Mouse (Mus musculus) thymus, postnatal 25 days (tissue): ENCODE results near the gene Gpx1.

Source experiments
- DNase-seq: peaks from one replicate; pipeline ENCODE4 v3.0.0; 2022

The Gpx1 gene

DNA sequence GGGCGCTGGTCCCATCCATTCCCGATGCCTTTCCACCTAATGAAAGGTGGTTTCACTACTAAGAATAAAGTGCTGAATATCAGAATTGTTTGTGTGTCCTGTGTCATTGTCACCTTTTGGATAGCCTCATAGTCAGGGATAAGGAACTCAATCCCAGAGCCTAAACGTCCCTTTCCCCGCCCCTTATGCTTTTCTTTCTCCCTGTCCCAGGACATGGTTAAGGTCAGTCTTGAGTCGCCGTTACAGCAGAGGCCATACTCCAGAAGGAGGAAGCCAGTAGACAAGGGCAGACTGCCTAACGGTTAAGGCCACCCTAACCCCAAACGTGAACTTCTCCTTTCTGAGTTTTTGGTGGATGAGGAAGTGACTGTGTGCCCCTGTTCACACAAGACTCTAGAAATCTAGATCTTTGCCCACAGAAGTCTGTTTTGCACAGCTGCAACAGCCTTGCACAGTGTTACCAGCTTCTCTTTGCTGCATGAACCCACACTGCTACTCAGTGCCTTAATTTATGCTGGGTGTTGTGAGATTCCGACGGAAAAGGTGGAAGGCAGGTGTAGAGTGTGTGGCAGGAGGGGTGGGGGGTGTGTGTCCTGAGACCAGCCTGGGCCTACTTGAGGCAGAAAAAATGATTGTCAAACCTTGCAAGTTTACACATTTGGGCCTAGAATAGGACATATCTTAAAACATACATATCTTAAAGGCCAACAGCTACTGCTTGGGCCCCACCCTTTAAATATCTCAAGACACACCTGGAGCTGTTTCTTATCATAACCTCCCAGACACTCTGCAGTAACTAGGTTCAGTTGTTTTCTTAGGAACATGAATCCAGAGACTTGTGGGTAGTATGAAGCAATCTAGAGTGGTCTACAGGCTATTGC lies 1.8 kb downstream of the Gpx1 start:
- DNase-seq: peak; percentile 33

DNA sequence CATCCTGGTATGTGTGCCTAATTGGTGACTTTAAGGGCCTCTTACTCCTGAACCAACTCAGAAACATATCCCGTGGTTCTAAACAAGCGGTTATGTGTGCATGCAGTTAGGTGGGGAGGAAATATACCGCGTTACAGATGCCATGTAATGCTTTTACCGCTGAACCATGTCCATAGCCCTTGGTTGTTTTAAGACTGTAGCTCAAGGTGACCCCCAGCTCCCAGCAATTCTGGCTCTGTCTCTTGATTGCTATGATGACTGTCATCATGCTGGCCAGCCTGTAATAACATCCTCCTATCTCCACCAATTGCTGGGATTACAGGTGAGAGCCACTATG lies 2.4 kb downstream of the Gpx1 start:
- peak; percentile 10 for DNase-seq

DNA sequence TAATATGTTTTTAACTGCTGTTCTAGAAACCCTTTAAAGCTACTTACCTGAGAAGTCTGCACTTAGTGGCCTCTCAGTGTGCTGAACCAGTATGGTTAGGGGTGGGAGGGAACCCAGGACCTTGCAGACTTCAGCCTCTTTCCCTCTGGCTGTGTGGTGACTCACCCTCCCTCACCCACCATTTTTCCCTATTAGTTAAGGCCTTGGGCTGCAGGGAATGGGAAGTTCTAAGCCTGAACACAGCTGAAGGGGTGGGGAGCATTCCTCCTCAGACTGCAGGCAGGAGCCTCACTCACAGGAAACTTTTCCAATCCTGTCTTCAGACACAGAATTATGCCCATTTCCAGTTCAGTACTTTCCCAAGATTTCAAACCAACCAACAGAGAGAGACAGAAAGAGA lies 3.1 kb downstream of the Gpx1 start:
- peak; percentile 11 for DNase-seq

DNA sequence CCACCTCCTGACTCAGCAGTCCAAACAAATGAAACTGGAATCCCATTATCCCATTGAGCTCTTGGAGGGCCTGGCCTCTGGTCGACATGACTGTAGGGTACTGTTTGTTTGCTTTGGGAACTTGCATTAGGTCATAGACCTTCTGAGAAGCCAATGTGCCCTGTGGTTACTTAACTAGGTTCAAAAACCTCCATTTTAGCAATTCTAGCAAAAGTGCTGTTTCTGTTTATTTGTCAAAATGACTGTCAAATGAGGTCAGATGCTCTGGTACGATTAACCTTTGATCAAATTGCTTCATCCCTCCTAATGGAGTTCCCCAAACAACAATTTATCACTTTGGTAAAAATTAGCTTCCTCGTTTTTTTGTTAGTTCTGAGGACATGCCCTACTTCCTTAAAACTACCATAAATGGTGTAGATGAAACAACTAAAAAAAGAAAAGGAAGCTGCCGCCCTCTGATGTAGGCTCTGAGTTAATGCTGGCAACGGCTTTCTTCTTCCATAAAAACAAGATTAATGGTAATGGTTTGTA lies 3.7 kb downstream of the Gpx1 start:
- DNase-seq: peak; percentile 22

DNA sequence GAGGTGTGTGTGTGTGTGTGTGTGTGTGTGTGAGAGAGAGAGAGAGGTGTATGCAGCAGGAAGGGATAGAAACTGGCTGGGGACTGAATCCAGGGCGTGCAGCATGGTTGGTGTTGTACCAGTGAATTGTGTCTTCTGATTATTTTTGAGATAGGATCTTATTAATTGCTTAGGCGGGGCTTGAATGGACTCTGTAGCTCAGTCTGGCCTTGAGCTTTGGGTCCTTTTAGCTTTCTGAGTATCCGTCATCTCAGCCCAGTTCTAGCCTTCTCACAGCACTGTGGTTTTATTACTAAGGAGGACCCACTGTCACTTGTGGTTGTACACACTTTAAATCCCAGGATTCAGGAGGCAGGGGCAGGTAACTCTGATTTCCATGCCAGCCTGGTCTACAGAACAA lies 4.6 kb downstream of the Gpx1 start:
- DNase-seq: no peak

DNA sequence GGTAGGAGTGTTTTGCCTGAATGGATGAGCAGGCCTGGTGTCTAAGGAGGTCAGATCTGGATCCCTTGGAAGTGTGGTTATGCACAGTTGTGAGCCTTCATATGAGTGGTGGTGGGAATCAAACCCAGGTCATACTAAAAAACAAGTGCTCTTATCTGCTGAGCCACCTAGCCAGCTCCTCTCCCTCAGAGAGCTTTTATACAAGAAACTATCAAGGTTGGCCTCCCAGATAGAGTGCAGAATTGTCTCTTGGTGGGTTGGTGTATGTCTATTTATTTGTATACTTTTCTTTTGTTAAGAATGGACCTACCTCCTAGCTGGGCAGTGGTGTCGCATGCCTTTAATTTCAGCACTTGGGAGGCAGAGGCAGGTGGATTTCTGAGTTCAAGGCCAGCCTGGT lies 5.1 kb downstream of the Gpx1 start:
- no peak for DNase-seq

DNA sequence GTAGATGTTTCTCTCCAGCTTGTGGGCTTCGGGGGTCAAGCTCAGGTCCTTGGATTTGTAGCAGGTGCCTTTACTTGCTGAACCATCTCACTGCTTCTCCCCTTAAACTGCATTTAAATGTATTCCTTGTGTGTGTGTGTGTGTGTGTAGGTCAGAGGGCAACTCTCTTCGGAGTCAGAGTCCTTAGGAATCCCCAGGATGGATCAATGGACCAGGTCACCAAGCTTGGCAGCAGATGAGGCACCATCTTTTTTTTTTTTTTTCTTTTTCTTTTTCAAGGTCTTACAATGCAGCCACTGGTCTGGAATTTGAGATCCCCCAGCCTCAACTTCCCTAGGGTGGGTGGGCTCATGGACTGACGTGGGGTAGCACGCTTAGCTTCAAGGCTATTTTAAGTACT lies 5.8 kb downstream of the Gpx1 start:
- DNase-seq: no peak

DNA sequence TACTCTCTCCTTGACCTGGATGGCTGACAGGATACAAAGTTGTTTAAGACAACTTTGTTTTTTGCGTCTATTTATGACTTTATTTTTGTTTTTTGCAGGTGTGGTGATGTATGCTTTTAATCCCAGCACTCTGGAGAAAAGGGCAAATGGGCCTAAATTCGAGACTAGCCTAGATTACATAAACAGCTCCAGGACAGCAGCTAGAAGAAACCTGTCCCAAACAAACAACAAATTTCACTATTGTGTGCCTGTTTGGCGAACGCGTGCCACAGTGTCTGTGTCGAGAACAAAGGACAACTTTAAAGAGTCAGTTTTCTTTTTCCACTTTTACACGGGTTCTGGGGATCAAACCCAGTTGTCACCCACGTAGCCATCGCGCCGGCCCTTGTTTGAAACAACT lies 8.3 kb downstream of the Gpx1 start:
- no peak for DNase-seq

DNA sequence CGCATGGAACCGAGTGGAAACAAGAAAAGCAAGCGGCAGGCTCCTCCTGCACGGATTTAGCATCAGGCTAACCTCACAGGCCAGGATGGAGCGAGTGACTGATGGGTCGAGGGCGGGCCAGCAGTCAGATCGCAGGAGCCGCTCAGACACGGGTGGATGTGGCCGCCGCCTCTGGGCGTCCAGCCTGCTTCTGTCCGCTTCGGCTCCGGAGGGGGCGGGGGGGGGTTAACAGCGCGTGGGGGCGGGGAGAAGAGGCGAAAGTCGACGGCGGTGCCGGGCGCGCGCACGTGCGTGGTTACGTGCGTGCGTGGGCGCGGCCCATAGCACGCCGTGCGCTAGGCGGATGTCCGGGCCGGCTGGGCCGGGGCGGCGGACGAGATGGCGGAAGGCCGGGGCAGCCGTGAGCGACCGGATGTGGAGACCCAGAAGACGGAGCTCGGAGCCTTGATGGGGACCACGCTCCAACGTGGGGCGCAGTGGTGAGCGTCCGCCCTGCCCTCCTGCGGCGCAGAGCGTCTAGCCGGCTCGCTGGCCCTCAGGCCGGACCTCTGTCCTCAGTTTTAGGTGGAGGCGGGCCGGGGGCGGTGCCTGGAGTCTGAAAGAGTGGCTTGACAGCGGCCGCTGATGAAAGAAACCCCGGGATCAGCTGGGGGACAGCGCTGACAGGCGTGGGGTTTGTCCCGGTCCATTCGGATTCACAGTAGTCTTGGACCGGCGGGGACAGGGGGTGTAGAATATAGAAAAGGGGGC lies 9.0 kb downstream of the Gpx1 start, which contains the start of gene Usp4:
Gene Usp4 (plus strand): TSS at position 314 of the 750 bp plus-strand sequence.
- peak; percentile 84 for DNase-seq

DNA sequence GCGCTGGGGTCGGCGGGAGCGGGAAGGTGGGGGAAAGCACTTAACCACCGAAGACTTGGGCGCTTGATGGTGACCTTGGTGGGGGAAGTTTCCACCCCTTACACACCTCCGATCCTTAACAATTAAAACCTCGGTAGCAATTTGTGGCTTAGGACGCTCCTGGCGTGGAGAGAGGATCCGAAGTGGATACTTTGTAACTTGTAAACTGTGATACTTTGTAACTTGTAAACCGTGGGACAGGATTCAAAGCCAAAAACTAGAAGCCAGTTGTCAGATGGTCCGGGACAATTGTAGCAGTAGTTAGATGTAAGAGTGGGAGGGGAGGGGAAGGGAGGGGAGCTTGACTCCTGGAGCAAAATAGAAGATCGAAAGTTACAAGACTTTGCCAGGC lies 9.6 kb downstream of the Gpx1 start:
- peak; percentile 8 for DNase-seq

DNA sequence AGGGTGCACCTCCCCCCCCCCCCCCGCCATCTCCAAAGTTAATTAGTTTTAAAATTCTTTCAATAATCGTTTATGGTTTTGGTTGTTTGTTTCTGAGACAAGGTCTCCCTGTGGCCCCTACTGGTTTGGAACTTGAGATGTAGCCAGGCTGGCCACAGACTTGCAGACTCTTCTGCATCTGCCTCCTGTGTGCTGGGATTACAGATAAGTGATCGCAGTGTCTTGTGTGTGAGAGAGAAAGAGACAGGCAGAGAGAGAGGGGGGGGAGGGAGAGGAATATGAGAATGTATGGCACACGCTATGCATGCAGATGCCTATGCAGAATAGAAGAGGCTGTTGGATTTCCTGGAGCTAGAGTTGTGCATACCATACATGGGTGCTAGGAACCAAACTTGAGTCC lies 11.0 kb downstream of the Gpx1 start:
- DNase-seq: no peak

DNA sequence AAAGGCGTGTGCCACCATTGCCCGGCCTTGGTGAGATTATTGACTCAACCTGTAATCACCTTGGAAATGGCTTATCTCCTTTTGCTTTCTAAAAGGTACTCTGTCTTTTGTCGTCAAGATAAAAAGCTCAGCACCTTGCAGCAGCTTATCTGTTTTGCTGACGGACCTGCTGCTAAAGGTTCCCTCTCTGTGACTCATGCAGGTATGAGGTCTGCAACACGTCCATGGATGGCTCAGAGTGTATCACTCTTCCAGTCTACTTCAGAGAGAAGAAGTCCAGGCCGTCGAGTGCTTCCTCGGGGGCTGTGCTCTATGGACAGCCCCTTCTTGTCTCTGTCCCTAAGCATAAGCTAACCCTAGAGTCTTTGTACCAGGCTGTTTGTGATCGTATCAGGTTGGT lies 39.5 kb downstream of the Gpx1 start:
- no peak for DNase-seq

DNA sequence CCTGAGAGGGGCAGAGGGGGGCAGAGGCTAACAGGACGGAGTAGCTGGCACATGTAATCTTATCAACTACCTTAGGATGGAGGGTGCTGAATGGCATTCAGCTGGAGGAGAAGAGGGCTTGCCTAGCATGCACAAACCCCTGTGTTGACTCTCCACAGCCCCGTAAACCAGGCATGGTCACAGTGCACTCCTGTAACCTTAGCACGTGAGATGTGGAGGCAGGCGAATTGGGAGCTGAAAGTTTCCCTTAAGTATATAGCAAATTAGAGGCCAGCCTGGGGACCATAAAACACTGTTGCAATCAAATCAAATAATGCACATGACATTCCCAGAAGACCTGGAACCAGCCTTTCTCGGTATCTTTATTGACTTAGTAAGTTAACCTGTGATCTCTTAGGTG lies 40.0 kb downstream of the Gpx1 start:
- DNase-seq: no peak

DNA sequence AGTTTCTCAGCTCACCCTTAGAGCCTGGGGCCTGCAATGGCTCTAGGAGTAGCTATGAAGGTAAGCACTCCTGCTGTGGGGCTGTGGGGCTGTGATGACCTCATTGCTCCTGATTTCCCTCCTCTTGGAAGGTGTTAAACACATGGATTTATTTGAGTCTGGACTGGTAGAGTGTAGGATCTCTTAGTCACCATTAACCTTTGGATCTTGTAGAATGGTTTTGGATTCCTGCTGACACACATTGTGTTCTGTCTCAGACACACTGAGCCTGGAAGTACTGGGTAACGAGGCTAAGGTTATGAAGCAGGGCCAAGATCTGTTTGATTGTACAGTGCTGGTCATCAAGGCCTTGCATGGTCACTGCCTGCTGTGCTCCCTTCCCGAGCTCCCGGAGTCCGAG lies 40.6 kb downstream of the Gpx1 start:
- DNase-seq: no peak

DNA sequence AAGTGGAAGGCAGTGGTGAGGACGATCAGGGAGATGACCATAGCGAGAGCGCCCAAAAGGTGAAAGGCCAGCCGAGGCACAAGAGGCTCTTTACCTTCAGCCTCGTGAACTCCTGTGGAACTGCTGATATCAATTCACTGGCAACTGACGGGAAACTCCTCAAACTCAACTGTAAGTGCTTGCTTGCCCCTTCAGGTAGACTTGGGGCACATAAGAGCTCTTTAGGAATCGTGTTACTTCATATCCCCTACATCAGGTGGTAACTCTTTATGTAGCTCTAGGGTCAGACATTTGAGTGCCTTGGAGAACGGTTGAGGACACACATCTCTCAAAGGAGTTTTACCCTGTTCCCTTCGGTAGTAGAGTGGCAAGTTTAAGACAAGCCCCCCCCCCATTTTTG lies 42.7 kb downstream of the Gpx1 start:
- DNase-seq: no peak

DNA sequence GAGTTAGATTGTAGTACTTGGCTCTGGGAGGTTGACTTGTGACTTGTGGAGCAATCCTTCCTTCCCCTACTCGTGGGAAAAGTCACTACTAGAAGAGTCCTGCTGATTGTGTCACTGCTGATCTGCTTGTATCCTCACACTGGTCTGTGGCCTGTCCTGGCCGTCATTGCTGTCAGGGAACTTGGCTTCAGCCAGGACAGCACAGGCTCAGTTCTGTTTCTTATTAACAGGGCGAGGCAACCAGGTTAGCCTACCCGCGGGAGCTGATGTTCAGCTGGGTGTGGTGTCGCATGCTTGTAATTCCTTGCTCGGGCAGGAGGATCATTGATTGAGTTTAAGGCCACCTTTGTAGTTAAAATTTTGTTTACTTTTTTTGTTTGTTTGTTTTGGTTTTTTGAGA lies 46.3 kb downstream of the Gpx1 start:
- DNase-seq: no peak

DNA sequence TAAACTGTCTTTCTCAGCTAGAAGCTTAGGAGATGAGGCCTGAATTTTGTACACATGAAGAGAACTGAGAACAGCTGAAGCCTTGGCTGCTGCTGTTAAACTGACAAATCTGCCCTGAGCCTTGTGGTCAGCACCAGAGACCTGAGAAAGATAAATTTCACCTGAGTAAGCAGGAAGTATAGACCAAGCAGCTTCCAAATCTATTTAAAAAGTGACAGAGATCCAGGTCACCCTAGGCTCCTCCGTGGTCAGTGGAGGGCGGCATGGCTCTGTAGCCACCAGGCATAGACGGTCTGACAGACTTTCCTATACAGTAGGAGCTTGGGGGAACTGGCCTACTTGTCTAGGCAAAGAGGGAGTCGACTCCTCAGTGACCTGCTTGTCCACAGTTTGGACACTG lies 48.1 kb downstream of the Gpx1 start:
- no peak for DNase-seq

DNA sequence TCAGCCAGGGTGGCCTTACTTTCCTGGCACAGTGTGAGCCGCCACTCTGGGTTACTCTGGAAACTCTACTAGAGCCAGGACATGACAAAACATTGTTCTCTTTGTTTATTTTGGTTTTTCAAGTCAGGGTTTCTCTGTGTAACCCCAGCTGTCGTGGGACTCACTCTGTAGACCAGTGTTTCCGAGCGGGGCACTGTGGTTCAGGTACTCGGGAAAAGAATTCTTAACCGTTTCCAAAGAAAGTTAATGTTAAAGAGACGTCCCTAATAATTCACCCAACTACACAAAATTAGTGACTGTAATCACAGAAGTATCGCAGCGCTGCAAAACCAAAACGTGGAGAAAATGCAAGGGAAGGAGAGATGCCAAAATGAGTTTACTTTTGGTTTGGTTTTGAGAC lies 49.9 kb downstream of the Gpx1 start:
- DNase-seq: no peak

DNA sequence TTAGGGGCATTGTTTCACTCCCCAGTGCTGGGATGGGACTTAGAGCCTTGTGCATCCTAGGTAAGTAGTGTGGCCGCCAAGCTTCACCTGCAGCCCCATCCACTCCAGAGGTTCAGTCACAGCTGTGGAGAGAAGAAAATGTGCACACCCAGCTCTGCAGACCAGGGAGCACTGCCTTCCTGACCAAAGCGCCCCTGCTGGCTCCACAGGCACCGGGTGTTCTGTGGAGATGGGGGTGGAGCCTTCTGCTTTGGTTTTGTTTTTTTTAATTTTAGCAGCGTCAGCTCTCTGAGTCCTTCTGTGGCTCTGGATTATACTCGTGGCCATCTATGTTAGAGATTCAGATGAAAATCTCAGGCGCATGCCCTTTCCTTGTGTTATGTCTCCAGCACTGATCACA lies 50.5 kb downstream of the Gpx1 start:
- no peak for DNase-seq
